Mouse (Mus musculus) bone marrow macrophage, adult 2 months (primary cell): Measurements from ENCODE around the gene Sfpq. TPM values are rescaled to one million over a fixed set of nuclear protein-coding genes. Genes with fewer than 3 reads are reported as not detected.

Experiments used
- H3K27ac ChIP-seq: 2 replicates; pipeline ENCODE4 v1.5.1; 2012; ENCODE audit warnings: low read depth, low read length; ENCODE audit not compliant: insufficient read depth
- H3K4me1 ChIP-seq: 2 replicates; pipeline ENCODE4 v1.6.1; 2012; ENCODE audit warnings: low read length; ENCODE audit not compliant: control insufficient read depth, insufficient read depth
- H3K4me3 ChIP-seq: 2 replicates; pipeline ENCODE4 v1.5.1; 2012; ENCODE audit warnings: mild to moderate bottlenecking, low read length, moderate library complexity; ENCODE audit not compliant: insufficient read depth
- CTCF ChIP-seq: IDR thresholded peaks from 2 replicates; pipeline ENCODE4 v1.5.1; 2012; ENCODE audit warnings: low read depth, mild to moderate bottlenecking, low read length, moderate library complexity
- POLR2A ChIP-seq: IDR thresholded peaks from 2 replicates; pipeline ENCODE4 v1.6.1; 2012; ENCODE audit warnings: mild to moderate bottlenecking, low read depth, low read length, borderline replicate concordance
- polyA plus RNA-seq: library from polyadenylated mRNA; stranded (reverse); fragments of >200 nt; gene quantifications from 2 replicates; pipeline ENCODE4 v1.2.4, GENCODE M21; 2012; ENCODE audit not compliant: missing spikeins, insufficient read depth, insufficient read length

The Sfpq gene
- polyA plus RNA-seq, 1 experiment: 229 TPM

DNA sequence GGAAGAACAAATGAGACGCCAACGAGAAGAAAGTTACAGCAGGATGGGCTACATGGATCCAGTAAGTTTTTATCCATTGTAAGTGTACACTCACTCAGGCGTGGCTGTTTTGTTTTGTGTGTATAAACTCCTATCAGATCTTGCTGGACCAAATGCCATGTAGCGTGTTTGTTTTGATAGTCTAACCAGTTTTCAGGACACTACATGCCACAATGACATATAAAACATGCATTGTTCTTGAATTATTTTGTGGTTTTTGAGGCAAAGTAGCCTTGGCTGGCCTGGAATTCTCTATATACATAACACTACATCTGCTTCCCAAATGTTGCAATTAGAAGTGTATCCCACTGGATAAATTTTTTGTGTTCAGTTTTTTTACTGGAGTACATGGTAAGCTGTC lies 5.7 kb downstream of the Sfpq start:
- H3K27ac ChIP-seq: no peak overlapping the region

DNA sequence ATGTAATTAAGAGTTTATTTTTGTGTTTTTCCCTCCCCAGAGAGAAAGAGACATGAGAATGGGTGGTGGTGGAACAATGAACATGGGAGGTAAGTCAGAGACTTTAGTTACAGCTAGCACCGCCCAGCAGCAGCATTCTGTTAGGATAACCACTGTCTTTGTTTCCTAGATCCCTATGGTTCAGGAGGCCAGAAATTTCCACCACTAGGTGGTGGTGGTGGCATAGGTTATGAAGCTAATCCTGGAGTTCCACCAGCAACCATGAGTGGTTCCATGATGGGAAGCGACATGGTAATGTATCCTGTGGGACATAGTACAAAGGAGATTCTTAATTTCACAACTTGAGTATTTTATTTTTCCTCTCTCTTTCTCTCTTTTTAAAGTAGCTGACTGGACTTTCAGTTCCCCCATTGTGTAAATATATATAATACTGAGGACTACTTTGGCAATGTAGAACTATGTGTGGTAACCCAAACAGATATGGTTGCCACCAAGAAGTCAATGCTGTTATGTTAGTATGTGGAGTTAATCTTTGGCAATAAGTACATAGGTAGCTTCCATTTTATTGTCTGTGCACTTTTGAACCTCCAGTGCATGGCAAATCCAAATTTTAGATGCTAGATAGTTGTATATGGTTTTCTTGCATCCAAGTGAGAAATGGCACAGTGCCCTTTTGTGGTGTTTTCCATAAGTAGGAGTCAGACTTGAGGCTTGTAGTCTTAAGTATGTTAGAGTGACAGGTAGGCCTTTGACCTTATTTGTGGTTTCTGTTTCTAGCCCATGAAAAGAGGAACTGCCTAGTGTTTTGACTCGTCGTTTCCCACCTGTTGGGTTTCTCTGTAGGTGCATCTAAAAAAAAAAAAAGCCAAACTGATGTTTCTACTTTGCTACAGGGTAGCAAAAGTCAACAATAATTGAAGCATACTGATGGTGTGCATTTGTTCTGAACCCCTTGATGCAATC lies 6.4 kb downstream of the Sfpq start:
- peaks cover 8% of the 10 kb centered on the region for H3K4me1 ChIP-seq
- TF ChIP-seq POLR2A: no peak
- no peak for TF ChIP-seq CTCF
- H3K4me3 ChIP-seq: no peak overlapping the region
- no peak overlapping the region for H3K27ac ChIP-seq

More for the DNA sequence above, 5.7 kb downstream of the Sfpq start:
- TF ChIP-seq POLR2A (no peak), CTCF (no peak)
- H3K4me3 ChIP-seq: no peak overlapping the region
- H3K4me1 ChIP-seq: peaks cover 8% of the 10 kb centered on the region

DNA sequence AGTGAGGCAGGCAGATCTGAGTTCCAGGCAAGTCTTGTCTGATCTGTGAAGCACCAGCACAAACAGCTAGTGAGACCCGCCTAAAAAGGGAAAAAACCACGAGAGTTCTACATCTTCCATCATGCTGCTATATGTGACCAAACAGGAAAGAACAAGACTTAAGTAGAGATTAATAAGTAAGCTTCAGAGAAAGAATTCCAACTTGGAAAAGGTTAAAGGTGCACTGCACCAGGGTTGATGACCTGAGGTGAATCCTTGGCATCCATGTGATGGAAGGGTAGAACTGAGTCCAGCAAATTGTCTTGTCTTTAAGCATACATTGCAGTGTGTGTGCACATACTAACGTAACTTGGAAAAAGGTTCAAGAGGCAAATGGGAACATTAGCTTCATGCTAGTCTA lies 16.0 kb downstream of the Sfpq start:
- Histone ChIP-seq H3K27ac (no peak overlapping the region), H3K4me3 (no peak overlapping the region), H3K4me1 (no peaks in the 10 kb centered on the region)
- TF ChIP-seq CTCF (no peak), POLR2A (no peak)

DNA sequence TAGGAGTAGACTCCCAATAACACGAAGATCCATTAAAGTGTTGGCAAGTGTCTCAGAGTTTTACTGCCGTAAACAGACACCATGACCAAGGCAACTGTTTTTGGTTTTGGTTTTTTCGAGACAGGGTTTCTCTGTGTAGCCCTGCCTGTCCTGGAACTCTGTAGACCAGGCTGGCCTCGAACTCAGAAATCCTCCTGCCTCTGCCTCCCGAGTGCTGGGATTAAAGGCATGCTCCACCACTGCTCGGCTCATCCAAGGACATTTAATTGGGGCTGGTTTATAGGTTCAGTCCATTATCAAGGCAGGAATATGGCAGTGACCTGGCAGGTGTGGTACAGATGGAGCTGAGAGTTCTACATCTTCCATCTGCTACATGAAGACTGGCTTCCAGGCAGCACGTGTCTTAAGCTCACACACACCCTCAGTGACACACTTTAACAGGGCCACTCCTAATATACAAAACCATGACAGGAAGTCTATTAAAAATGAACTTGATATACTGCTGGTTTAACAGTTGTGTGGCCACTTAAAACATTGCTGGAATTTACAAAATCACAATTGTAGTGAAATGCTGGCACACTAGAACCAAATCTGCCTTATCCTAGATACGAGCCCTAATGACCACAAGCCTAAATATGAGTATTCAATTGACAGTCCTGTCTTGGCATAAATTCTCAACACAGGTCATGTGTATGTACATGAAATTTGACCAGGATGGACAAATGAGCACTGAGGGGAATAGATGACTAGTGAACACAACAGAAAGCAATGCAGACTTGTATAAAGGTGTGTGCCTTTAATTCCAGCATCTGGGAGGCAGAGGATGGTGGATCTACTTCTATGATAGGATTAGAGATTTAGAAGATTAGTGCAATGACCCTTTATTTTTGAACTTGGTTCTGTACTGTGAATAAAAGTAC lies 17.0 kb downstream of the Sfpq start:
- TF ChIP-seq POLR2A: no peak
- no peak for TF ChIP-seq CTCF
- Histone ChIP-seq H3K4me3 (no peak overlapping the region), H3K4me1 (no peaks in the 10 kb centered on the region), H3K27ac (no peak overlapping the region)

DNA sequence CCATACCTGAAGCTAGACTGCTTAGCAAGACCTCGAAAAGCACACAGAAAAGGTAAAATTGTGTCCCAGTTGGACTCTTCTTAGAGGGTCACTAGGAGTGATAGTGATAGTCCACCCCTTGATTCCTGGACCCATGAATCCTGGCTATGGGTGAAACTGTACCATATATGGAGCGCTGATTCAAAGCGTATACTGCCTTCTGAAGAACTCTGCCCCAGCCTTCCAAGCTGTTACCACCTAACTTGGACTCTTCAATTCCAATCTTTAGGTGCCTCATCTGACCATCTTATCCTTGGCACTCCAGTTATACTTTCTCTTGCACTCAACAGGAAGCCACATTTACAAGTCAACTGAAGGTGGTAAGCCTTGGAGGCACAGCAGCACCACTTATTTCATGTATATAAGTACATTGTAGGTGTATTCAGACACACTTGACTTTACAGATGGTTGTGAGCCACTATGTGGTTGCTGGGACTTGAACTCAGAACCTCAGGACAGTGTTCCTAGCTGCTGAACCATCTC lies 17.8 kb downstream of the Sfpq start:
- no peak for TF ChIP-seq CTCF
- no peak for TF ChIP-seq POLR2A
- no peak overlapping the region for H3K4me3 ChIP-seq
- H3K4me1 ChIP-seq: no peaks in the 10 kb centered on the region

DNA sequence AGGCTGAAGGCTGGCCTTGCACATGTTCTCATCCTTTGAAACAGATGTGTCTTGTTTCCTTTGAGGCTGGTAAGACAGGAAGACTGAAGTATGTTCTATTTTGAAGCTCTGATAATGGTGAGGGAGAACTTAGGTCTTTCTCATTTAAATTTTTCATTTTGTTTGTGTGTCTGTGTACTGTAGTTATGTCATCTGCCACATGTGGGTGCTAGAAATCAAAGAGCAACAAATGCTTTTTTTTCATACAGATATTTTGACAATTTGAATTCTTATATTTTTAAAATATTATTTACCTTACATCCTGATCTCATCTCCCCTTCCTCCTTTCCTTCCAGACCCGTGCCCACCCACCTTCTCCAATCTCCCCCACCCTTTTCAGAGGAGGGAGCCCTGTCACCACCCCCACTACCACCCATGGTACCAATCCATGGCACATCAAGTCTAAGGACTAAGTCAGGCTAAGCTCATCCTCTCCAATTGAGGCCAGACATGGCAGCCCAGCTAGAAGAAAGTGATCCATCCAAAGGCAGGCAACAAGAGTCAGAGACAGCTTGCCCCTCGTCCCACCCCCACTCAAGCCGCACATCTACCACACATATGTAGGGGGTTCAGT lies 18.9 kb downstream of the Sfpq start:
- H3K4me3 ChIP-seq: no peak overlapping the region
- no peak for TF ChIP-seq CTCF
- TF ChIP-seq POLR2A: no peak
- no peaks in the 10 kb centered on the region for H3K4me1 ChIP-seq

More for the DNA sequence above, 17.8 kb downstream of the Sfpq start:
- H3K27ac ChIP-seq: no peak overlapping the region

DNA sequence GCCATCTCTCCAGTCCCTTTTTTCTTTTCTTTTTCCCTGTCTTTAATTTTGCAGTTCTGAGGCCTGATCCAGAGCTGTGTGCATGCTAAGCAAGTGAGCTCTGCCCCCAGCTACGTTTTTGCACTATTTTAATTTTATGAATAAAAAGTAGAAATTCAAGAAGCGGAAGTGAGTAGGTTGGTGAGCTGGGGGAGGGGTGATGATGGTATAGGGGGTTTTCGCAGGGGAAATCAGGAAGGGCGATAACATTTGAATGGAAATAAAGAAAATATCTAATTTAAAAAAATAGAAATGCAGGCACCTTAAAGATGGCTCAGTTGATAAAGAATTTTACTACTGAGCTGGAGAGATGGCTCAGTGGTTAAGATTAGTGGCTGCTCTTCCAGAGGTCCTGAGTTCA lies 22.4 kb downstream of the Sfpq start:
- Histone ChIP-seq H3K27ac (no peak overlapping the region), H3K4me3 (no peak overlapping the region), H3K4me1 (peaks cover 11% of the 10 kb centered on the region)
- TF ChIP-seq CTCF (no peak), POLR2A (no peak)

More for the DNA sequence above, 18.9 kb downstream of the Sfpq start:
- H3K27ac ChIP-seq: no peak overlapping the region

DNA sequence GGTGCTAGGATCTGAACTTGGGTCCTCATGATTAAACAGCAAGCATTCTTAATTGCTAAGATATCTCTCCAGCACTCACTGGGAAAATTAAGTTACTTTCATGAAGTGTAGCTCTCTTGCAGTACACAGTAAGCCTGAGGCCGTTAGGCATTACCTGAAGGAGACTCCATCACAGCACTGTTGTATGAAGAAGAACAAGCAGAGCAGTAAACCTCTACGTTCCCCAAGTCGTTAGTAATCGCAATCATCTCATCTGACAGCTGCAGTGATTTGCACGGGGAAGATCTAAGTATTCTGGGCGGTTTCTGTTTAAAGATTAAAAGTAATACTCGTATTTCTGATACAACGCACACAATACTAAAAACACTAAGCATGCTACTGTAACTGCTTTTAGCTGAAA lies 30.0 kb downstream of the Sfpq start:
- Histone ChIP-seq H3K27ac (no peak overlapping the region), H3K4me1 (peaks cover 1% of the 10 kb centered on the region), H3K4me3 (no peak overlapping the region)
- no peak for TF ChIP-seq CTCF

DNA sequence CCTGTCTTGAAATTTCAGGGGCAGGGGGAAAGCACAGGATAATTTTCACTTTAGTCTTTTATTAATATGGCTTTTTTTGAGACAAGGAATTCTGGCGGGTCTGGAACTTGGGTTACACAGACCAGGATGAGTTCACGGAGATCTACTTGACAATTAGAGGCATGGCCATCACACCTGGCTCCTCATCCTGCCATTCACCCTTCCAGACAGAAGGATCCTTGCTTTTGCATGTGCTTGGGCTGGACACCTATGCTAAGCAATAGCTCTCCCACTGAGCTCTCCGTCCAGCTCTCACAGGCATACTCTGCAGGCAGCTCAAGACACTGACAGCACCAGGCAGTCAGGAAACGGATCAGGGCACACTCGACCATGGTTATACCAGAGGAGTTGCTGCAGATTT lies 31.9 kb downstream of the Sfpq start:
- Histone ChIP-seq H3K4me1 (no peaks in the 10 kb centered on the region), H3K27ac (no peak overlapping the region), H3K4me3 (no peak overlapping the region)
- TF ChIP-seq POLR2A (no peak), CTCF (no peak)

DNA sequence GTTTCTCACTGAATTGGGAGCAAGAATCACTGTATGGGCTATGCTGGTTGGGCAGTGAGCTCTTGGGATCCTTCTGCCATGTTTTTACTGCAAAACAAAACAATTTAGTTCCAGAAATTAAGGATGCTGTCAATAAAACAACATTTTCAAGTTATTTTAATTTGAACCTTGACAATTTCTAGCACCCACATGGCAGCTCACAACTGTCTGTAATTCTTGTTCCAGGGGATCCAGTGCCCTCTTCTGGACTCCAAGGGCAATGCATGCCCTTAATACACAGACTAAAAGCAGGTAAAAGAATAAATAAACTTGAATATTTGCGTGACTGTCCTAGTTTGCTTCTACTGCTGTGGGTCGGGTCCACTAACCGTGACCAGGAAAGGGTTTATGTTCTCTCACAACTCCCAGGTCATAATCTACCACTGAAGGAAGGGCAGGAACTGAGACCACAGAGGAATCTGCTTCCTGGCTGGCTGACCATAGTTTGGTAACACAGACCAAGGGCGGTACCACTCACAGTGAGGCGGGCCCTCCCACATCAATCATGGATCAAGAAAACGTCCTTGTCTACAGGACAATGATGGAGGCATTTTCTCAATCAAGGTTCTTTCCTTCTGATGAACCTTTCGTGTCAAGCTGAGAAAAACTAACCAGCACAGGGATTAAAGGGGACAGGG lies 33.5 kb downstream of the Sfpq start:
- peaks cover 1% of the 10 kb centered on the region for H3K4me1 ChIP-seq
- H3K4me3 ChIP-seq: no peak overlapping the region
- H3K27ac ChIP-seq: no peak overlapping the region
- TF ChIP-seq CTCF (no peak), POLR2A (no peak)
